In the genomic region with DNA sequence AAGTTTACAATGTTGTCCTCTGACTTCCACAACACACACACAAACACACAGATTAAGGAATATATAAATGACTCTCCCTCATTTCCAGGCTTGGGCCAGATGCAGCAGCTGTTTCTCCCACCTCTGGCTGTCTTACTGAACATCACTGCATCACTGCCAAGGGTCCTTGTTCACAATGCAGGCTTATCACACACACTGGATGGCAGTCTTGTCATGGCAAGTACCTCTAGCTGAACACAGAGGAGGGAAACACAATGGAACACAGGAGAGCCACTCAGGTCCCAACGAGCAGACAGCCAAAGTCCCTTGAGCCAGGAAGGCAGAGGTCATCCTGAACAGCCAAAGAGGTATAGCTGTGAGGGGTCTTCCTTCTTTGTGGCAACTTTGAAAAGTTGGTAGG, we compare ENCODE assay signal across 23 mouse cellular contexts.
DNase-seq lines count a peak whose midpoint lies in the region; ATAC-seq and TF ChIP-seq lines count a peak whose summit lies in the region.
"Had no signal": no experiment of that assay in that cellular context is flagged by ENCODE, and none has a peak within 500 bp of the region (broad histone marks: within the 10 kb centered on the region; RNA-seq: fewer than 3 reads in every experiment).

No protein-coding gene starts in this region.

- no peaks in the 10 kb centered on the region for H3K27me3 ChIP-seq in kidney, adult 2 months (replicated peaks; ENCODE audit: control insufficient read depth, insufficient read depth, low read length)
- no peaks in the 10 kb centered on the region for H3K27me3 ChIP-seq in midbrain, postnatal 0 days (ENCODE audit: insufficient read depth, low read length)
- no peaks in the 10 kb centered on the region for H3K27me3 ChIP-seq in midbrain, embryonic 16.5 days (ENCODE audit: control insufficient read depth, insufficient read depth, low read depth, low read length)
- H3K27me3 ChIP-seq: embryonic facial prominence, embryonic 12.5 days; forebrain, embryonic 12.5 days; limb, embryonic 15.5 days; lung, embryonic 15.5 days; midbrain, embryonic 15.5 days had no signal

- H3K27ac ChIP-seq in gastrocnemius, adult 2 months = no peak overlapping the region
- H3K27ac ChIP-seq in kidney, adult 2 months (ENCODE audit: insufficient read depth, low read depth, low read length) = no peak overlapping the region
- no peak overlapping the region for H3K27ac ChIP-seq in midbrain, postnatal 0 days (ENCODE audit: low read depth, low read length)
- H3K27ac ChIP-seq in midbrain, embryonic 16.5 days (ENCODE audit: low read length) = no peak overlapping the region
- H3K27ac ChIP-seq: embryonic facial prominence, embryonic 12.5 days; forebrain, embryonic 12.5 days; heart, embryonic 15.5 days; left cerebral cortex, adult 2 months; limb, embryonic 15.5 days; lung, embryonic 15.5 days; midbrain, embryonic 15.5 days had no signal

- H3K4me3 ChIP-seq in gastrocnemius, adult 2 months = no peak overlapping the region
- H3K4me3 ChIP-seq in kidney, adult 2 months (ENCODE audit: insufficient read depth, low read depth, low read length) = no peak overlapping the region
- no peak overlapping the region for H3K4me3 ChIP-seq in midbrain, postnatal 0 days (ENCODE audit: low read depth, low read length)
- no peak overlapping the region for H3K4me3 ChIP-seq in midbrain, embryonic 16.5 days (ENCODE audit: low read depth, low read length)
- H3K4me3 ChIP-seq: embryonic facial prominence, embryonic 12.5 days; forebrain, embryonic 12.5 days; heart, embryonic 15.5 days; left cerebral cortex, adult 2 months; limb, embryonic 15.5 days; lung, embryonic 15.5 days; midbrain, embryonic 15.5 days had no signal

- H3K36me3 ChIP-seq in kidney, adult 2 months (ENCODE audit: control insufficient read depth, insufficient read depth, low read length) = no peaks in the 10 kb centered on the region
- no peaks in the 10 kb centered on the region for H3K36me3 ChIP-seq in midbrain, postnatal 0 days (ENCODE audit: insufficient read depth, low read length)
- H3K36me3 ChIP-seq in midbrain, embryonic 16.5 days (ENCODE audit: control insufficient read depth, insufficient read depth, low read length) = no peaks in the 10 kb centered on the region
- H3K36me3 ChIP-seq: embryonic facial prominence, embryonic 12.5 days; forebrain, embryonic 12.5 days; heart, embryonic 15.5 days; limb, embryonic 15.5 days; lung, embryonic 15.5 days; midbrain, embryonic 15.5 days had no signal

- 23% methylated on average over 1 of the region's 1 CpGs for WGBS in kidney, adult 2 months
- WGBS in midbrain, postnatal 0 days = 45% methylated on average over 1 of the region's 1 CpGs
- WGBS in midbrain, embryonic 16.5 days = 31% methylated on average over 1 of the region's 1 CpGs

- no peak for ATAC-seq in midbrain, postnatal 0 days (ENCODE audit: low FRiP score)
- ATAC-seq in midbrain, embryonic 16.5 days = no peak
- ATAC-seq: hindbrain, embryonic 16.5 days; intestine, embryonic 16.5 days; midbrain, embryonic 15.5 days had no signal

- no peak overlapping the region for H3K4me2 ChIP-seq in midbrain, postnatal 0 days (ENCODE audit: low read depth, low read length, poor library complexity, severe bottlenecking)
- H3K4me2 ChIP-seq in midbrain, embryonic 16.5 days (ENCODE audit: low read length) = no peak overlapping the region
- H3K4me2 ChIP-seq: embryonic facial prominence, embryonic 12.5 days; forebrain, embryonic 12.5 days; heart, embryonic 15.5 days; limb, embryonic 15.5 days; lung, embryonic 15.5 days; midbrain, embryonic 15.5 days had no signal

- TF ChIP-seq POLR2A in kidney, adult 2 months (IDR thresholded peaks at IDR 0.05; ENCODE audit: low read depth, low read length) = no peak

- no peaks in the 10 kb centered on the region for H3K9me3 ChIP-seq in midbrain, postnatal 0 days (ENCODE audit: low read length)
- no peaks in the 10 kb centered on the region for H3K9me3 ChIP-seq in midbrain, embryonic 16.5 days (replicated peaks; ENCODE audit: control insufficient read depth, low read length, poor library complexity, severe bottlenecking)
- H3K9me3 ChIP-seq: embryonic facial prominence, embryonic 12.5 days; forebrain, embryonic 12.5 days; heart, embryonic 15.5 days; limb, embryonic 15.5 days; lung, embryonic 15.5 days; midbrain, embryonic 15.5 days had no signal

- 0 out of 2 replicates have a peak, but pooled peaks have one; percentile 1 for TF ChIP-seq CTCF in gastrocnemius, adult 2 months (IDR thresholded peaks at IDR 0.05)
- TF ChIP-seq CTCF in kidney, adult 2 months (conservative IDR thresholded peaks at IDR 0.05; ENCODE audit: insufficient read depth, insufficient read length, low read depth, low read length) = 0 out of 2 replicates have a peak, but pooled peaks have one; percentile 17
- peak; percentile 30; the same call in 1 of the 2 replicates for TF ChIP-seq CTCF in midbrain, postnatal 0 days (IDR thresholded peaks at IDR 0.05)

- intact Hi-C loops in gastrocnemius, adult 2 months (cut with DNase I) = no loop called here
- intact Hi-C loops in gastrocnemius, postnatal 14 days (cut with DNase I; ENCODE audit: low total_unique reads) = no loop called here

- no peaks in the 10 kb centered on the region for H3K4me1 ChIP-seq in kidney, adult 2 months (ENCODE audit: control insufficient read depth, insufficient read depth, low read length)
- H3K4me1 ChIP-seq in midbrain, postnatal 0 days (ENCODE audit: insufficient read depth, low read length) = no peaks in the 10 kb centered on the region
- H3K4me1 ChIP-seq in midbrain, embryonic 16.5 days (ENCODE audit: control insufficient read depth, insufficient read depth, low read length) = no peaks in the 10 kb centered on the region
- H3K4me1 ChIP-seq: embryonic facial prominence, embryonic 12.5 days; midbrain, embryonic 15.5 days had no signal

- DNase-seq in gastrocnemius, adult 2 months = no peak
- no peak for DNase-seq in gastrocnemius, postnatal 14 days
- DNase-seq in kidney, adult 2 months = no peak
- DNase-seq in kidney, adult 11 months = no peak
- DNase-seq in midbrain, postnatal 0 days (ENCODE audit: low spot score) = no peak
- DNase-seq in ovary, postnatal 10 days (ENCODE audit: low spot score) = no peak
- DNase-seq: adrenal gland, postnatal 10 days; cerebellum, adult 18-20 months; cerebellum, postnatal 25 days; layer of hippocampus, adult 9-11 months; left cerebral cortex, postnatal 4 days; lung, postnatal 4 days; thymus, adult 2 months had no signal

- H3K9ac ChIP-seq in midbrain, postnatal 0 days (replicated peaks; ENCODE audit: low read length, poor library complexity, severe bottlenecking) = no peak overlapping the region
- no peak overlapping the region for H3K9ac ChIP-seq in midbrain, embryonic 16.5 days (ENCODE audit: low read depth, low read length)
- H3K9ac ChIP-seq: embryonic facial prominence, embryonic 12.5 days; forebrain, embryonic 12.5 days; heart, embryonic 15.5 days; limb, embryonic 15.5 days; lung, embryonic 15.5 days; midbrain, embryonic 15.5 days had no signal
